In genomic region chr10:123678284-123678864, GRCm38 (mm10) we compare ENCODE assay signal across 23 mouse cellular contexts.
A peak's percentile ranks its signal among the peaks of the same experiment; 100 is the strongest.
DNase-seq lines count a peak whose midpoint lies in the region; ATAC-seq lines count a peak whose summit lies in the region.
"Had no signal": no experiment of that assay in that cellular context is flagged by ENCODE, and none has a peak within 500 bp of the region (broad histone marks: within the 10 kb centered on the region; RNA-seq: fewer than 3 reads in every experiment).

No protein-coding gene starts in this region.

- no peak overlapping the region for H3K27ac ChIP-seq in forebrain, embryonic 11.5 days (ENCODE audit: low read depth, low read length)
- H3K27ac ChIP-seq in forebrain, embryonic 15.5 days (replicated peaks): no peak overlapping the region
- H3K27ac ChIP-seq in neural tube, embryonic 11.5 days (ENCODE audit: low read depth, low read length): no peak overlapping the region; the same call in 1 of the 2 replicates
- no peak overlapping the region for H3K27ac ChIP-seq in forebrain, embryonic 14.5 days (ENCODE audit: low read depth, low read length)
- H3K27ac ChIP-seq: embryonic facial prominence, embryonic 12.5 days; hindbrain, embryonic 13.5 days; limb, embryonic 12.5 days; liver, embryonic 13.5 days had no signal

- peak; percentile 81 for ATAC-seq in forebrain, embryonic 11.5 days (replicated peaks; ENCODE audit: low FRiP score)
- ATAC-seq in forebrain, embryonic 15.5 days (replicated peaks): no peak
- peak; percentile 66 for ATAC-seq in neural tube, embryonic 11.5 days (ENCODE audit: insufficient read depth, low FRiP score, low TSS enrichment)
- ATAC-seq in forebrain, embryonic 14.5 days: peak; percentile 62; the same call in 1 of the 2 replicates
- ATAC-seq: CD4-positive, CD25-positive, alpha-beta regulatory T cell, adult 4 months had no signal

- DNase-seq in forebrain, embryonic 11.5 days (ENCODE audit: low spot score): no peak
- no peak for DNase-seq in neural tube, embryonic 11.5 days (ENCODE audit: low spot score)
- no peak for DNase-seq in neural tube, embryonic 10.5 days (ENCODE audit: extremely low spot score, low spot score)
- DNase-seq in forebrain, embryonic 14.5 days (ENCODE audit: low spot score): peak; percentile 35
- no peak for DNase-seq in yolk sac, embryonic 10.5 days (ENCODE audit: low spot score)
- no peak for DNase-seq in layer of hippocampus, adult 9-10 months (ENCODE audit: low spot score)
- DNase-seq in left cerebral cortex, adult 8-10 months (ENCODE audit: low spot score in 2 of 2): no peak
- DNase-seq: cerebellum, adult 2 months; cerebellum, postnatal 36 days; gastrocnemius, postnatal 25 days; kidney, adult 9 months; kidney, postnatal 25 days; layer of hippocampus, adult 9-11 months; liver, embryonic 13.5 days; lung, embryonic 14.5 days; lung, postnatal 36 days; thymus, postnatal 14 days had no signal

- H3K4me3 ChIP-seq in forebrain, embryonic 11.5 days (ENCODE audit: low read depth, low read length): no peak overlapping the region
- H3K4me3 ChIP-seq in forebrain, embryonic 15.5 days: no peak overlapping the region
- no peak overlapping the region for H3K4me3 ChIP-seq in neural tube, embryonic 11.5 days (ENCODE audit: low read depth, low read length)
- H3K4me3 ChIP-seq in forebrain, embryonic 14.5 days (ENCODE audit: low read depth, low read length): no peak overlapping the region
- H3K4me3 ChIP-seq: embryonic facial prominence, embryonic 12.5 days; erythroblast, embryonic 14.5 days; hindbrain, embryonic 13.5 days; limb, embryonic 12.5 days; liver, embryonic 13.5 days had no signal

- WGBS in forebrain, embryonic 11.5 days: 2% methylated on average over 7 of the region's 7 CpGs
- WGBS in forebrain, embryonic 15.5 days: 3% methylated on average over 7 of the region's 7 CpGs
- 1% methylated on average over 7 of the region's 7 CpGs for WGBS in neural tube, embryonic 11.5 days
- WGBS in forebrain, embryonic 14.5 days: 4% methylated on average over 7 of the region's 7 CpGs

- H3K9ac ChIP-seq in forebrain, embryonic 11.5 days (ENCODE audit: low read length): no peak overlapping the region
- H3K9ac ChIP-seq in forebrain, embryonic 15.5 days (replicated peaks): no peak overlapping the region
- no peak overlapping the region for H3K9ac ChIP-seq in neural tube, embryonic 11.5 days (ENCODE audit: low read length)
- H3K9ac ChIP-seq in forebrain, embryonic 14.5 days (ENCODE audit: low read length): no peak overlapping the region
- H3K9ac ChIP-seq: embryonic facial prominence, embryonic 12.5 days; hindbrain, embryonic 13.5 days; limb, embryonic 12.5 days; liver, embryonic 13.5 days; lung, embryonic 14.5 days had no signal

- 0 out of 2 replicates have a peak overlapping the region, but pooled peaks have one; percentile 11 for H3K4me2 ChIP-seq in forebrain, embryonic 11.5 days (ENCODE audit: low read depth, low read length, severe bottlenecking)
- H3K4me2 ChIP-seq in forebrain, embryonic 15.5 days (replicated peaks): no peak overlapping the region
- no peak overlapping the region for H3K4me2 ChIP-seq in neural tube, embryonic 11.5 days (ENCODE audit: low read depth)
- no peak overlapping the region for H3K4me2 ChIP-seq in forebrain, embryonic 14.5 days (ENCODE audit: low read length)
- H3K4me2 ChIP-seq: embryonic facial prominence, embryonic 12.5 days; hindbrain, embryonic 13.5 days; limb, embryonic 12.5 days; liver, embryonic 13.5 days; lung, embryonic 14.5 days had no signal

- no peaks in the 10 kb centered on the region for H3K27me3 ChIP-seq in forebrain, embryonic 11.5 days (ENCODE audit: control insufficient read depth, insufficient read depth, low read length)
- H3K27me3 ChIP-seq in forebrain, embryonic 15.5 days: no peaks in the 10 kb centered on the region
- H3K27me3 ChIP-seq in neural tube, embryonic 11.5 days (ENCODE audit: control insufficient read depth, insufficient read depth, low read length): no peaks in the 10 kb centered on the region
- H3K27me3 ChIP-seq in forebrain, embryonic 14.5 days (replicated peaks; ENCODE audit: control insufficient read depth, insufficient read depth, low read length): no peaks in the 10 kb centered on the region
- H3K27me3 ChIP-seq: embryonic facial prominence, embryonic 12.5 days; hindbrain, embryonic 13.5 days; limb, embryonic 12.5 days; liver, embryonic 13.5 days had no signal

- H3K36me3 ChIP-seq in forebrain, embryonic 11.5 days (ENCODE audit: control insufficient read depth, insufficient read depth, low read length): no peaks in the 10 kb centered on the region
- H3K36me3 ChIP-seq in forebrain, embryonic 15.5 days: no peaks in the 10 kb centered on the region
- H3K36me3 ChIP-seq in neural tube, embryonic 11.5 days (ENCODE audit: control insufficient read depth, insufficient read depth, low read length): no peaks in the 10 kb centered on the region
- no peaks in the 10 kb centered on the region for H3K36me3 ChIP-seq in forebrain, embryonic 14.5 days (ENCODE audit: control insufficient read depth, insufficient read depth, low read length)
- H3K36me3 ChIP-seq: embryonic facial prominence, embryonic 12.5 days; hindbrain, embryonic 13.5 days; limb, embryonic 12.5 days; liver, embryonic 13.5 days had no signal

- H3K9me3 ChIP-seq in forebrain, embryonic 11.5 days (ENCODE audit: control insufficient read depth, low read length): no peaks in the 10 kb centered on the region
- no peaks in the 10 kb centered on the region for H3K9me3 ChIP-seq in forebrain, embryonic 15.5 days
- no peaks in the 10 kb centered on the region for H3K9me3 ChIP-seq in neural tube, embryonic 11.5 days (ENCODE audit: control insufficient read depth, low read length)
- no peaks in the 10 kb centered on the region for H3K9me3 ChIP-seq in forebrain, embryonic 14.5 days (replicated peaks; ENCODE audit: control insufficient read depth, low read length)
- H3K9me3 ChIP-seq: embryonic facial prominence, embryonic 12.5 days; hindbrain, embryonic 13.5 days; limb, embryonic 12.5 days; liver, embryonic 13.5 days had no signal

- H3K4me1 ChIP-seq in forebrain, embryonic 11.5 days (replicated peaks; ENCODE audit: control insufficient read depth, insufficient read depth, low read length): peaks cover 2% of the 10 kb centered on the region; the same call in 1 of the 2 replicates
- H3K4me1 ChIP-seq in forebrain, embryonic 15.5 days: peaks cover 8% of the 10 kb centered on the region
- H3K4me1 ChIP-seq in neural tube, embryonic 11.5 days (ENCODE audit: control insufficient read depth, insufficient read depth, low read length): peaks cover 6% of the 10 kb centered on the region; the same call in 1 of the 2 replicates
- H3K4me1 ChIP-seq in forebrain, embryonic 14.5 days (ENCODE audit: control insufficient read depth, insufficient read depth, low read length): no peaks in the 10 kb centered on the region
- H3K4me1 ChIP-seq: liver, embryonic 13.5 days had no signal
